Mouse (Mus musculus): Measurements from ENCODE around the gene Adgrl4. TPM values are rescaled to one million over a fixed set of nuclear protein-coding genes. Genes with fewer than 3 reads are reported as not detected.

The Adgrl4 gene
- 6.4 and 6.7 TPM in 2 replicates for polyA plus RNA-seq (2014; fragmentation: Nextera tagmentation; extraction: Ambion mirVana)

GRCm38 (mm10) chr3:151437693-151438092 is at the start of gene Adgrl4:
Gene Adgrl4 (plus strand): TSS chr3:151437887.
- Histone ChIP-seq H3K27ac (replicated peaks; ENCODE audit: low read depth, low read length) (no peak within 1 kb of the TSS), H3K36me3 (replicated peaks; ENCODE audit: control insufficient read depth, insufficient read depth, low read depth, low read length) (no peaks in the 10 kb centered on the region), H3K9ac (replicated peaks; ENCODE audit: low read length) (peak within 1 kb of the TSS; percentile 38; the same call in 1 of the 2 replicates), H3K27me3 (ENCODE audit: control insufficient read depth, insufficient read depth, low read length) (no peaks in the 10 kb centered on the region), H3K9me3 (replicated peaks; ENCODE audit: control insufficient read depth, low read length) (no peaks in the 10 kb centered on the region), H3K4me2 (ENCODE audit: low read depth, low read length) (peak within 1 kb of the TSS; percentile 49), H3K4me3 (ENCODE audit: low read depth, low read length) (peak within 1 kb of the TSS; percentile 23), H3K4me1 (ENCODE audit: control insufficient read depth, insufficient read depth, low read length) (no peaks in the 10 kb centered on the region)
- ATAC-seq (replicated peaks; ENCODE audit: insufficient number of reproducible peaks, low FRiP score, low TSS enrichment, low read depth) (peak; percentile 72; the same call in 1 of the 2 replicates), DNase-seq (ENCODE audit: low spot score) (peak; percentile 27)
- 3% methylated on average over 15 of the region's 17 CpGs for WGBS

GRCm38 (mm10) chr3:151390912-151391311 is 46.8 kb upstream of the Adgrl4 start:
- no peak overlapping the region for H3K9ac ChIP-seq (replicated peaks; ENCODE audit: low read length)
- H3K4me2 ChIP-seq (ENCODE audit: low read depth, low read length) = no peak overlapping the region
- no peaks in the 10 kb centered on the region for H3K4me1 ChIP-seq (ENCODE audit: control insufficient read depth, insufficient read depth, low read length)
- no peak overlapping the region for H3K4me3 ChIP-seq (ENCODE audit: low read depth, low read length)
- ATAC-seq (replicated peaks; ENCODE audit: insufficient number of reproducible peaks, low FRiP score, low TSS enrichment, low read depth) (no peak), DNase-seq (ENCODE audit: low spot score) (no peak)
- no peaks in the 10 kb centered on the region for H3K36me3 ChIP-seq (replicated peaks; ENCODE audit: control insufficient read depth, insufficient read depth, low read depth, low read length)
- no peaks in the 10 kb centered on the region for H3K27me3 ChIP-seq (ENCODE audit: control insufficient read depth, insufficient read depth, low read length)
- H3K9me3 ChIP-seq (replicated peaks; ENCODE audit: control insufficient read depth, low read length) = no peaks in the 10 kb centered on the region
- H3K27ac ChIP-seq (replicated peaks; ENCODE audit: low read depth, low read length) = no peak overlapping the region

GRCm38 (mm10) chr3:151392891-151393290 is 44.8 kb upstream of the Adgrl4 start:
- Histone ChIP-seq H3K4me2 (ENCODE audit: low read depth, low read length) (no peak overlapping the region), H3K27ac (replicated peaks; ENCODE audit: low read depth, low read length) (no peak overlapping the region), H3K27me3 (ENCODE audit: control insufficient read depth, insufficient read depth, low read length) (no peaks in the 10 kb centered on the region), H3K9ac (replicated peaks; ENCODE audit: low read length) (no peak overlapping the region), H3K36me3 (replicated peaks; ENCODE audit: control insufficient read depth, insufficient read depth, low read depth, low read length) (no peaks in the 10 kb centered on the region), H3K9me3 (replicated peaks; ENCODE audit: control insufficient read depth, low read length) (no peaks in the 10 kb centered on the region), H3K4me1 (ENCODE audit: control insufficient read depth, insufficient read depth, low read length) (no peaks in the 10 kb centered on the region), H3K4me3 (ENCODE audit: low read depth, low read length) (no peak overlapping the region)
- WGBS = 87% methylated on average over 4 of the region's 4 CpGs
- ATAC-seq (replicated peaks; ENCODE audit: insufficient number of reproducible peaks, low FRiP score, low TSS enrichment, low read depth) = no peak
- DNase-seq (ENCODE audit: low spot score) = no peak

GRCm38 (mm10) chr3:151393330-151393729 is 44.4 kb upstream of the Adgrl4 start:
- no peak overlapping the region for H3K9ac ChIP-seq (replicated peaks; ENCODE audit: low read length)
- H3K4me3 ChIP-seq (ENCODE audit: low read depth, low read length) = no peak overlapping the region
- no peaks in the 10 kb centered on the region for H3K27me3 ChIP-seq (ENCODE audit: control insufficient read depth, insufficient read depth, low read length)
- no peaks in the 10 kb centered on the region for H3K9me3 ChIP-seq (replicated peaks; ENCODE audit: control insufficient read depth, low read length)
- H3K27ac ChIP-seq (replicated peaks; ENCODE audit: low read depth, low read length) = no peak overlapping the region
- 79% methylated on average over 1 of the region's 1 CpGs for WGBS
- no peaks in the 10 kb centered on the region for H3K36me3 ChIP-seq (replicated peaks; ENCODE audit: control insufficient read depth, insufficient read depth, low read depth, low read length)
- DNase-seq (ENCODE audit: low spot score) (no peak), ATAC-seq (replicated peaks; ENCODE audit: insufficient number of reproducible peaks, low FRiP score, low TSS enrichment, low read depth) (no peak)
- no peak overlapping the region for H3K4me2 ChIP-seq (ENCODE audit: low read depth, low read length)
- H3K4me1 ChIP-seq (ENCODE audit: control insufficient read depth, insufficient read depth, low read length) = no peaks in the 10 kb centered on the region

- no peak overlapping the region for H3K27ac ChIP-seq (replicated peaks; ENCODE audit: low read depth, low read length)
- 88% methylated on average over 1 of the region's 1 CpGs for WGBS
- H3K4me1 ChIP-seq (ENCODE audit: control insufficient read depth, insufficient read depth, low read length) = no peaks in the 10 kb centered on the region
- no peak for DNase-seq (ENCODE audit: low spot score)
- H3K36me3 ChIP-seq (replicated peaks; ENCODE audit: control insufficient read depth, insufficient read depth, low read depth, low read length) = no peaks in the 10 kb centered on the region
- H3K4me3 ChIP-seq (ENCODE audit: low read depth, low read length) = no peak overlapping the region
- H3K4me2 ChIP-seq (ENCODE audit: low read depth, low read length) = no peak overlapping the region
- no peak for ATAC-seq (replicated peaks; ENCODE audit: insufficient number of reproducible peaks, low FRiP score, low TSS enrichment, low read depth)
- H3K9me3 ChIP-seq (replicated peaks; ENCODE audit: control insufficient read depth, low read length) = no peaks in the 10 kb centered on the region
- no peaks in the 10 kb centered on the region for H3K27me3 ChIP-seq (ENCODE audit: control insufficient read depth, insufficient read depth, low read length)
- H3K9ac ChIP-seq (replicated peaks; ENCODE audit: low read length) = no peak overlapping the region
Observed at GRCm38 (mm10) chr3:151399270-151399669, 38.4 kb upstream of the Adgrl4 start.

- Histone ChIP-seq H3K4me3 (ENCODE audit: low read depth, low read length) (no peak overlapping the region), H3K27me3 (ENCODE audit: control insufficient read depth, insufficient read depth, low read length) (no peaks in the 10 kb centered on the region), H3K9ac (replicated peaks; ENCODE audit: low read length) (no peak overlapping the region), H3K36me3 (replicated peaks; ENCODE audit: control insufficient read depth, insufficient read depth, low read depth, low read length) (no peaks in the 10 kb centered on the region), H3K27ac (replicated peaks; ENCODE audit: low read depth, low read length) (no peak overlapping the region), H3K9me3 (replicated peaks; ENCODE audit: control insufficient read depth, low read length) (no peaks in the 10 kb centered on the region), H3K4me1 (ENCODE audit: control insufficient read depth, insufficient read depth, low read length) (no peaks in the 10 kb centered on the region), H3K4me2 (ENCODE audit: low read depth, low read length) (no peak overlapping the region)
- 81% methylated on average over 2 of the region's 2 CpGs for WGBS
- ATAC-seq (replicated peaks; ENCODE audit: insufficient number of reproducible peaks, low FRiP score, low TSS enrichment, low read depth) (no peak), DNase-seq (ENCODE audit: low spot score) (no peak)
Observed at GRCm38 (mm10) chr3:151411031-151411430, 26.7 kb upstream of the Adgrl4 start.

- ATAC-seq (replicated peaks; ENCODE audit: insufficient number of reproducible peaks, low FRiP score, low TSS enrichment, low read depth) = no peak
- 95% methylated on average over 4 of the region's 4 CpGs for WGBS
- no peaks in the 10 kb centered on the region for H3K36me3 ChIP-seq (replicated peaks; ENCODE audit: control insufficient read depth, insufficient read depth, low read depth, low read length)
Observed at GRCm38 (mm10) chr3:151411488-151411887, 26.2 kb upstream of the Adgrl4 start.

GRCm38 (mm10) chr3:151416931-151417330 is 20.8 kb upstream of the Adgrl4 start:
- H3K4me2 ChIP-seq (ENCODE audit: low read depth, low read length) = no peak overlapping the region
- no peaks in the 10 kb centered on the region for H3K9me3 ChIP-seq (replicated peaks; ENCODE audit: control insufficient read depth, low read length)
- DNase-seq (ENCODE audit: low spot score) = no peak
- no peak overlapping the region for H3K27ac ChIP-seq (replicated peaks; ENCODE audit: low read depth, low read length)
- no peaks in the 10 kb centered on the region for H3K36me3 ChIP-seq (replicated peaks; ENCODE audit: control insufficient read depth, insufficient read depth, low read depth, low read length)
- H3K4me1 ChIP-seq (ENCODE audit: control insufficient read depth, insufficient read depth, low read length) = no peaks in the 10 kb centered on the region
- H3K27me3 ChIP-seq (ENCODE audit: control insufficient read depth, insufficient read depth, low read length) = no peaks in the 10 kb centered on the region
- no peak overlapping the region for H3K4me3 ChIP-seq (ENCODE audit: low read depth, low read length)
- no peak for ATAC-seq (replicated peaks; ENCODE audit: insufficient number of reproducible peaks, low FRiP score, low TSS enrichment, low read depth)
- H3K9ac ChIP-seq (replicated peaks; ENCODE audit: low read length) = no peak overlapping the region

More at GRCm38 (mm10) chr3:151411488-151411887, 26.2 kb upstream of the Adgrl4 start:
- Histone ChIP-seq H3K27me3 (ENCODE audit: control insufficient read depth, insufficient read depth, low read length) (no peaks in the 10 kb centered on the region), H3K27ac (replicated peaks; ENCODE audit: low read depth, low read length) (no peak overlapping the region), H3K4me3 (ENCODE audit: low read depth, low read length) (no peak overlapping the region), H3K9me3 (replicated peaks; ENCODE audit: control insufficient read depth, low read length) (no peaks in the 10 kb centered on the region), H3K9ac (replicated peaks; ENCODE audit: low read length) (no peak overlapping the region), H3K4me2 (ENCODE audit: low read depth, low read length) (no peak overlapping the region), H3K4me1 (ENCODE audit: control insufficient read depth, insufficient read depth, low read length) (no peaks in the 10 kb centered on the region)
- DNase-seq (ENCODE audit: low spot score) = no peak
